Mouse (Mus musculus) thymus, postnatal 4 days (tissue): ENCODE measurements around the gene Kif1a.

Experiments
- DNase-seq: peaks from one replicate; pipeline ENCODE4 v3.0.0; 2021

Kif1a gene

DNA sequence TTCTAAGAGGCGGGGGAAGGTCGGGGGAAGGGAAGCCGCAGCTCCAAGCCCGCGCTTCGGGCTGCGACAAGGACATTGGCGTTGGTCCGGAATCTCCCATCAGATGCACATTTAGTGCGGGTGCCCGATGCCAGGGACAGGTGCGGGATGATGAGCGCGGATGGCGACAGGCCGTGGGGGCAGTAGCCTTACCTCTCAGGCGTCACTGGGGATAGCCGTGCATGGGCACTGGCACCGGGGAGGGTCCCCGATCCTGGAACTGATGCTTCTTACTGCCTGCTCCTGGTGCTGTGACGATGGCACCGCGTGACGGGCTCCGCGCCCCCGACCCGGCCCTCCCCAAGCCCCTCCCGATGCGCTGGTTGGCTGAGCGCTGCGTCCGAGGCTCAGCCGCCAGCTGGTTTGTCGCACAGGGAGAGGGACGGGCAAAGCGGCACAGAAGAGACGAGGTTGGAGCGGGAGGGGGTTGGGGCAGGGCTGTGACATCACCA, at the start of gene Kif1a:
Gene Kif1a (minus strand): TSS at position 381 of the 491 bp plus-strand sequence.
- DNase-seq: no peak

- no peak for DNase-seq
Observed at GRCm38 (mm10) chr1:93150907-93151661, 49.3 kb upstream of the Kif1a start.

DNA sequence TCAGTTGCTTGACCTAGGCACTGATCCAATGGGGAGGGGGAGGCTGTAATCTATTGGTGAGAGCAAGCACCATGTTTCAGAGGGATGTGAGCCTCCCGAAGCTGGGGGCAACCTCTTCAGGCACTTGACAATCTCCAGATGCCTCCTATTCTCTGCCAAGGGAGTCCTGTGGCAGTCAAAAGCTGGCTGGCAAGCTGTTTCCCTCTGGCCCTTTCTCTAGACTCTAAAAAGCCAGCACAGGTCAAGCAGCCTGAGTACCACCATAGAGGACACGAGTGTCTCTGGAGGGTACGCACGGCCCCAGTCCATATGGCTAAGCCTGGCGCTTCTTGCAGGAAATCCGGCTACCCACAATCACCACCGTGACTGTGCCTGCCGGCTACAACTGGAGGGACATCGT, 42.4 kb upstream of the Kif1a start:
- DNase-seq: no peak

- no peak for DNase-seq
Observed at GRCm38 (mm10) chr1:93142871-93143270, 41.1 kb upstream of the Kif1a start.

- no peak for DNase-seq
Observed at GRCm38 (mm10) chr1:93139713-93140112, 38.0 kb upstream of the Kif1a start.

DNA sequence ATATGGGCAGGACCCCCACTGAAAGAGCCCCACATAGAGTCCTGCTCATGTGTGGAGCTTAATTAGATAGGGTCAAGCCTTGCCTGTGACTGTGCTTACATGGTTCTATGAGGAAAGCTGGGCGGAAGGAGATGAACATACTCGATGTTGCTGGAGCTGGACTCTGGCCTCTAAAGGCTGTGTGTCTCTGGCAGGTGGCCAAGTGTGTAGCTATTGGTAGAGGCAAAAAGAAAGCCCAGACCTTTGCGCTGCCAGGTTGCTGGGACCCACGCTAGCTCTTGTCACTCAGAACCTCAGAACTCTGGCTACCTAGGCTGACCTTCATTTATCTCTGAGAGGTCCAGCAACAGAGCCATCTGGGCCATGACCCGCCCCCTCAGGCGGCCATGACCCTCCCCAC, 36.8 kb upstream of the Kif1a start:
- DNase-seq: no peak

DNA sequence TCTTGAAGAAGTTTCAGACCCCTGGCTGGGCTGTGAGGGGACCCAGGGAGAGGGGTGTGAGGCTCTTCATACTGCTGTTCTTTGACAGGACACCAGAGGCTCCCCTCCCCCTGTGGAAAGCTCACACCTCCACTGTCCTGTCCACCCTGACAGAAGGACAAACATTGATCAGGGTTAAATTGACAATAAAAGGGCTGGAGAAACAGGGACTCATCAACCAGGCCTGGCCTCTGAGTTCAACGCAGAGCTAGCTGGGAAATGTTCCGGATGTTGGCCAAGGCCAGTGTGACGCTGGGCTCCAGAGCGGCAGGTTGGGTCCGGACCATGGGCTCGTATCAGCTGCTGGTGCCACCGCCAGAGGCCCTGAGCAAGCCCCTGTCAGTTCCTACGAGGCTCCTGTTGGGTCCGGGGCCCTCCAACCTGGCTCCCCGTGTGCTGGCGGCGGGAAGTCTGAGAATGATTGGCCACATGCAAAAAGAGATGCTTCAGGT, 33.3 kb upstream of the Kif1a start, which contains the start of gene Agxt:
Gene Agxt (plus strand): TSS at position 205 of the 491 bp plus-strand sequence.
- no peak for DNase-seq

DNA sequence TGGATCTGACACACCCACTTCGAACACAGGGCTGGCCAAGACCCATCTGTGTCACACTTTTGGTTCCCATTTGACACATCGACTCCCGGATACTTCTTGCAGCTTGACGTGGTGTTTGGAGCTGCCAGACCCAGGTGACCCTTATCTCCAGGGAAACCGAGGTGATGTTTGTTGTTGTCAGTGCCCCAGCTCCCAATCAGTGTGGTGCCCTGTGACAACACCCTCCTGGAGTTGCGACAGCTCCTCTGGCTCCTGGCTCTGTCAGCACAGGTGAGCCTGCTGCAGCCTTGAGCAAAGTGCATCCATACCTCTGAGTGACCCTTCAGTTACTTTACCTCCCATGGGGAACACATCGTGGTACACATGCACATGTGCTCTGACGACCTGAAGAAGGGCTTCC, 30.9 kb upstream of the Kif1a start:
- no peak for DNase-seq

GRCm38 (mm10) chr1:93130242-93130983, 28.7 kb upstream of the Kif1a start:
- no peak for DNase-seq

DNA sequence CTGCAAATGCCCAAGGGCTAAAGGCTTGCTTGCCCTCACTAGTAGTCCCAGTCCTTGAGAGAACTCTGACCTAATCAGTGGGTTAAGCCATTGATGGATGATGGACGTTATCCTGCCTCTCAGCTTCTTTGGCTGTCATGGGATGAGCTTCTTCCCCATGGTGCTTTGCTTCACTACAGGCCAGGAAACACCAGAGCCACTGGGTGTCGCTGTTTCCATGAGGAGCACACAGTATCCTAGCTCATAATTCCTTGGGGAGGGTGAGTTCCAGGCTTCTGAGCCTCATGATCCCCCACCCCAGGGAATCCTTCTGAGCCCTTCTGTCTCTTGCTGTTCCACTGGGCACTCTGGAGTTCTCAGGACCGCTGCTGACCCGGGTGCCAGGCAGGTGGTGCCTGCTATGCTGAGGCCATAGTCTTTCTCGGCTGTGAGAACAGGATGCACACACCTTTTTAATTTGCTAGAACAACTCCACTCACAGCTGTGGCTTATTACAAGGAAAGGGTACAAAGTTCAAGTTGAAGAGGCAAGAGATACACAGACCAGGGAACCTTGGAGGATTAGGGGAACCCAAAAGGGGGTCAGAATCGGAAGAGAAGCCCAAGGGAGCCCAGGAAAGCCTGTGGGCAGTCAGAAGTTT, 27.1 kb upstream of the Kif1a start:
- DNase-seq: peak; percentile 36

- DNase-seq: no peak
Observed at GRCm38 (mm10) chr1:93128209-93128608, 26.5 kb upstream of the Kif1a start.

GRCm38 (mm10) chr1:93125256-93125655, 23.5 kb upstream of the Kif1a start:
- DNase-seq: no peak

- DNase-seq: no peak
Observed at GRCm38 (mm10) chr1:93124066-93124465, 22.3 kb upstream of the Kif1a start.

DNA sequence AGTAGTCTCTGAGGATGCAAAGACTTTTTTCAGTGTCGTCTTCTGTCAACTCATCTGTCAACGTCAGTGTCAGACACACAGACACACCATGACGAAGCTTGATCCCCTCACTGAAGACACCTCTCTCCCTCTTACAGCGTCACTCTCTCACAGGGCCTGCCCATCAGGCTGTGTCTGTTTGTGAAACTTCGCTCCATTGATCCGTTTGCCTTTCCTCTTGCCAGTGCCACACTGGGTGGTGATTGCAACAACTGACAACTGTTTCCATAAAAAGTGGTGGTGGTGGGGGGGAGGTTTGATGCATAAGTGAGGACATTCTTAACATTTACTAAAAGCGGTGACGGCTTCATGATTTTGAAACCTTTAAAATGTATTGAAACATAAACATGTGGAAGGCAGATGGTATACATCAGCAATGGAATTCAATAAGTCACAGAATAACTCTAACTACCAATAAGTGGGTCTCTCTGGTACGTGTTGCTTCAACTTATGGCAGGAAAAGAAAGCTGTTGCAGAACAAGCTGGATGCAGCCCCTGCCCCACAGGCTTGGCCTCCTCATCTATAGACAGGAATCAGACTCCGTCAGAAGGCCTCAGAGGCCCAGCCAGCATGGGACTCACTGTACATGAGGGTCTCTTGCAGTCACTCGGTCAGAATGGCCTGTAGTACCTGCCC, 21.6 kb upstream of the Kif1a start:
- no peak for DNase-seq

- DNase-seq: no peak
Observed at GRCm38 (mm10) chr1:93118816-93119215, 17.1 kb upstream of the Kif1a start.

GRCm38 (mm10) chr1:93115471-93115870, 13.7 kb upstream of the Kif1a start:
- DNase-seq: no peak

GRCm38 (mm10) chr1:93114713-93115463, 13.1 kb upstream of the Kif1a start:
- DNase-seq: peak; percentile 71

GRCm38 (mm10) chr1:93102700-93103099, 949 bp upstream of the Kif1a start:
- no peak for DNase-seq

GRCm38 (mm10) chr1:93100576-93101491, 917 bp downstream of the Kif1a start:
- DNase-seq: no peak

DNA sequence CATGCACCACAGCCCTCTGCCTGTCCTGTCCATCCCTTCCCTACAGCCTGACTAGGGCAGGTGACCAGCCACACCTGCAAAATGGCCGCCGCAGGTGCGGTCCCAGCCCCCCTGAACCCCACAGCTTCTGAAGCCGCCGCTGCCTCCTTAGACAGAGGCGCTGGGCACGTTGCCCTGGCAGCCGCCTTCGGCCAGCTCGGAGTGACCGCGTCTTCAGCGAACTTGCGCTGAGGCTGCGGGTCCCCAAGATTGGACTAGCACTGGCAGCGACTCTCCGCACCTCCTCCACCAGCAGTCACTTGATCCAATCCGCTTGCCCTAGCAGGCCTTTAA, 1.5 kb downstream of the Kif1a start:
- DNase-seq: no peak

DNA sequence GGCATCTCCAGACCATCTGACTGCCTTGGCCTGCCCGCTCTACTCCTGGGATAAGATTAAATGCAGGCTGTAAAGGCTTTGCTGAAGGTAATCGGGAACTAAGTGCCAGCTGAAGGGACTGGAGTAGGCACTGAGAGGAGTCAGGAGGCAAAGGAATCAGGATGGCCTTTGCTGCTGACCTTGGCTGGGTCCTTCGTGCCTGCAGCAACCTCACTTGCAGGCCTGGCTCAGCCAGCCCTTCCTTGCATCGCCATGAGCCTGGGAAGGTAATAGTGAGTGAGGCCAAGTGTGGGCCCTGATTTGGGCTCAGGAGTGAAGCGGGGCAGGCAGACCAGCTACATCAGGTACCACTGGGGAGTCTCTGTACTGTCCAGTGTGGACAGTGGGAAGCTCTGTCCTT, 2.8 kb downstream of the Kif1a start:
- DNase-seq: no peak
